Mouse (Mus musculus) ES-E14 (cell line): ENCODE data around the gene Tmem117. TPM values are rescaled to one million over a fixed set of nuclear protein-coding genes. Genes with fewer than 3 reads are reported as not detected.

Experiments
- DNase-seq: peaks from one replicate; pipeline ENCODE4 v3.0.0-alpha.2; 2013; ENCODE audit warnings: low read depth, low spot score
- H3K27ac ChIP-seq: 2 replicates; pipeline ENCODE4 v1.5.1; 2012; ENCODE audit warnings: low read depth, mild to moderate bottlenecking, low read length, moderate library complexity, mixed read lengths; ENCODE audit not compliant: poor library complexity, insufficient read depth, severe bottlenecking
- H3K36me3 ChIP-seq: 2 replicates; pipeline ENCODE4 v1.6.1; 2012; ENCODE audit warnings: mild to moderate bottlenecking, low read length, moderate library complexity, mixed read lengths; ENCODE audit not compliant: control insufficient read depth, poor library complexity, insufficient read depth, severe bottlenecking
- H3K4me1 ChIP-seq, 2 experiments: fragments of 150-350 bp in 1 of 2; sonication (generic) in 1 of 2; 2 replicates each; pipeline ENCODE4 v1.6.1; 2012; ENCODE audit warnings: low read length in 2 of 2, mild to moderate bottlenecking in 1 of 2, mixed read lengths in 1 of 2; ENCODE audit not compliant: control insufficient read depth in 2 of 2, insufficient read depth in 2 of 2, poor library complexity in 1 of 2
- H3K4me3 ChIP-seq, 2 experiments: fragments of 150-350 bp in 1 of 2; sonication (generic) in 1 of 2; 2 replicates each; pipeline ENCODE4 v1.5.1; 2012; ENCODE audit warnings: low read length in 2 of 2, low read depth in 1 of 2, mild to moderate bottlenecking in 1 of 2, mixed read lengths in 1 of 2; ENCODE audit not compliant: insufficient read depth in 1 of 2, poor library complexity in 1 of 2, severe bottlenecking in 1 of 2
- H3K9ac ChIP-seq: 2 replicates; pipeline ENCODE4 v1.6.1; 2012; ENCODE audit warnings: low read depth, mild to moderate bottlenecking, low read length, mixed read lengths; ENCODE audit not compliant: poor library complexity, insufficient read depth, severe bottlenecking
- H3K9me3 ChIP-seq: fragments of 150-350 bp; sonication (generic); 2 replicates; pipeline ENCODE4 v1.6.1; 2012; ENCODE audit warnings: low read depth, mild to moderate bottlenecking, low read length; ENCODE audit not compliant: control insufficient read depth, insufficient read depth
- CHD2 ChIP-seq: IDR thresholded peaks from 2 replicates; pipeline ENCODE4 v1.6.1; 2014; ENCODE audit warnings: mild to moderate bottlenecking, low read depth, low read length, inconsistent platforms
- HCFC1 ChIP-seq: IDR thresholded peaks from 2 replicates; pipeline ENCODE4 v1.6.1; 2012; ENCODE audit warnings: low read length, inconsistent platforms, borderline replicate concordance; ENCODE audit not compliant: insufficient read depth
- MAFK ChIP-seq: IDR thresholded peaks from 2 replicates; pipeline ENCODE4 v1.6.1; 2014; ENCODE audit warnings: mild to moderate bottlenecking, low read depth, low read length, inconsistent platforms; ENCODE audit not compliant: insufficient read depth
- ZC3H11A ChIP-seq: IDR thresholded peaks from 2 replicates; pipeline ENCODE4 v1.6.1; 2012; ENCODE audit warnings: low read depth, mild to moderate bottlenecking, inconsistent platforms, low read length, borderline replicate concordance
- ZNF384 ChIP-seq: IDR thresholded peaks from 2 replicates; pipeline ENCODE4 v1.6.1; 2012; ENCODE audit warnings: low read depth, low read length, inconsistent platforms
- in situ Hi-C, 2 experiments: fragments of 600-800 bp; cut with MboI; formaldehyde crosslinking; loops; one replicate each; pipeline ENCODE4 v1.15.1; 2025; ENCODE audit warnings: low sequenced_read_pairs in 2 of 2, inconsistent platforms in 1 of 2; ENCODE audit not compliant: unreplicated experiment in 2 of 2
- total RNA-seq: library from RNA; depleted of rRNA; stranded (reverse); fragments of 300-350 nt; gene quantifications from 2 replicates; pipeline ENCODE4 v1.2.3, GENCODE M21; 2012

Gene Tmem117
- total RNA-seq, 1 experiment = 0.71 TPM

DNA sequence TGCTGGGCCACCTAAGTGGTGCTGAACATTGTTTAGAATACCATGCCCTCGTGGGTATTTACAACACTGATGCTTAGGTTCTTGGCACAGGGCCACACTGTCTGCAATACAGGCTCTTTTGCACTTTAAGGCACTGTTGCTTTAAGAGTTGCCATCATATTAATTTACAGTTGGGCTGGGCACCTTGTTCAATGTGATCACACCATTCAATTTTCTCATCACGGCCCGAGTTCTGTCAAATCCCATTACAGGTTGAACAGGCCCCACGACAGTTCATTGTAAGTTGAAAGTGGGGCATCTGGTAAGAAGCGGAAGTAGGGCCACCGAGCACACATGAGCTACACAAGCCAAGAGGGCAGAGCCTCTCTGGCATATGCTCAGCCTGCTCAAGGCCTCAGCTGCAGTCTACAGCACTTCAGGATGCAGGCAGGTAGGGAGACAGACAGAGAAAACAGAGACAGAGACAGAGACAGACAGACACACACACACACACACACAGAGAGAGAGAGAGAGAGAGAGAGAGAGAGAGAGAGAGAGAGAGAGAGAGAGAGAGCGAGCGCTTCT, 478.3 kb downstream of the Tmem117 start:
- Histone ChIP-seq H3K36me3 (no peaks in the 10 kb centered on the region), H3K9me3 (no peaks in the 10 kb centered on the region), H3K27ac (no peak overlapping the region), H3K4me3 (no peak overlapping the region), H3K9ac (no peak overlapping the region), H3K4me1 (no peaks in the 10 kb centered on the region)
- in situ Hi-C loops = no loop called here
- no peak for DNase-seq
- TF ChIP-seq CHD2 (no peak), ZC3H11A (no peak), HCFC1 (no peak), ZNF384 (no peak), MAFK (no peak)

DNA sequence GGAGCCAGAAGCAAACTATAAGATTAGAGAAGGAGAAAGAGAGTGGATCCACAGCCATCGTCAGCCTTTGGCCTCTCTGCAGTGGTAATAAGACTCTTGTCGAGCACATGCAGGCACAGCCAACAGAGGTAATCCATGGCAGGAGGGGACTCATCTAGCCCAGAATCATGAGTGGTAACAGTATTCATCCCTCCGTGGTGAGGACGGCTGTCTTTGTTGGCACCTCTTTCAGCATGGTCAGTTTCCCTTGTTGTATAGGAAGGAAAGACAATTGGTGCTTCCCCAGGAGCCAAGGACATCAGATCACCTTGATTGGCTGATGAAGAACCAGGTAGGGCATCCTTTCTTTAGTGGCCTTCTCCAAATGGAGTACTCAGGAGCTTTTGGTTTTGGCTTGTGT, 479.6 kb downstream of the Tmem117 start:
- no peak overlapping the region for H3K4me3 ChIP-seq
- H3K36me3 ChIP-seq = no peaks in the 10 kb centered on the region
- no peak for DNase-seq
- no peaks in the 10 kb centered on the region for H3K4me1 ChIP-seq
- no peak overlapping the region for H3K9ac ChIP-seq
- in situ Hi-C loops = no loop called here
- TF ChIP-seq ZNF384 = no peak
- no peak for TF ChIP-seq CHD2
- TF ChIP-seq MAFK = no peak
- no peak for TF ChIP-seq ZC3H11A
- TF ChIP-seq HCFC1 = no peak
- H3K27ac ChIP-seq = no peak overlapping the region
- no peaks in the 10 kb centered on the region for H3K9me3 ChIP-seq

DNA sequence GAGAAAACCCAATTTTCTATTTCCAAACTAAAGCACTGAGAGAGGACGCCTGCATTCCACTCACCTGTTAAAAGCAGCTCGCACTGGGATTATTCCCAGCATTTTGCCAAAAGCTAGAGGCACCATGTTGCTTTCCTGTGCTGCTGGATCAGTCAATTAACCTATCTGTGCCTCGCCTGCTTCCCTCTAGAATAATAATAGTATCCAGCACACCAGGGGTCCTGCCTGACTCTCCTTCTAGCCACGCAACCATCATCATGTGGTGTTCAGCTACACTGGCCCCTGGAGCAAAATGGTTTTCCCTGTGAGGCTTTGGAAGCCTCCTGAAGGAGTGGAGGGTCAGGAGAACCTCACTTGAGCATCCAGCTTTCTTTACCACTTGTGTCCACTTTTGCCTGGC, 502.4 kb downstream of the Tmem117 start:
- Histone ChIP-seq H3K4me1 (peaks cover 0 to 2% of the 10 kb centered on the region in 2 experiments; a peak in 1 of 4 replicates), H3K4me3 (no peak overlapping the region), H3K9me3 (no peaks in the 10 kb centered on the region), H3K36me3 (no peaks in the 10 kb centered on the region), H3K9ac (no peak overlapping the region), H3K27ac (no peak overlapping the region)
- no peak for TF ChIP-seq ZC3H11A
- no peak for TF ChIP-seq ZNF384
- no peak for TF ChIP-seq CHD2
- no peak for TF ChIP-seq MAFK
- no peak for TF ChIP-seq HCFC1
- peak; percentile 6 for DNase-seq
- in situ Hi-C loops = no loop called here

DNA sequence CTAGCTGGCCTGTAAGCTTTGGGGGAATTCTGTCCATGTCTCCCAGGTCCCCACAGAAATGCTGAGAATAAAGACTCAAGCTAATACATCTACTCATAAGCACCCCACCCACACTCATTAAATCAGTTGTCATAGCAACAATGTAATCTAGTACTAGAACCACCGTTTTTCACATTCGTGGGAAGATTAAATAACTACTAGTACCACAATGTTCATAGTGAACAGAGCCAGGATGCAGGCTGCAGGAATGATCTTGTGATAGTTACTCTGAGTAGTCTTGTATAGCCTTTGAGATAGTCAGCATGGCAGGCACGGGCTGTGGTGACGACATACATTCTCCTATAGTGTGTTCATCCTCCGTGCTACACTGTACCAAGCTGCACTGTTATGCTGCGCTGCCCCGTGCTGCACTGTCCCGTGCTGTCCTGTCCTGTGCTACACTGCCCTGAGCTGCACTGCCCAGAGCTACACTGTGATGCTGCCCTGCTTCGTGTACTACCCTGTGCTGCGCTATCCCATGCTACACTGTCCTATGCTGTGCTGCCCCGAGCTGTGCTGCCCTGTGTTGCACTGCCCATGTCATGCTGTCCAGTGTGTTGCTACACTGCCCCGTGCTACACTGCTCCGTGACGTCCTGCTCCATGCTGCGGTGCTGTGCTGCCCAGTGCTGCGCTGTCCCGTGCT, 507.0 kb downstream of the Tmem117 start:
- no peak for DNase-seq
- no peak overlapping the region for H3K27ac ChIP-seq
- H3K9ac ChIP-seq = no peak overlapping the region
- no peaks in the 10 kb centered on the region for H3K9me3 ChIP-seq
- in situ Hi-C loops = no loop called here
- H3K4me1 ChIP-seq = peaks cover 0 to 2% of the 10 kb centered on the region in 2 experiments; a peak in 1 of 4 replicates
- no peaks in the 10 kb centered on the region for H3K36me3 ChIP-seq
- H3K4me3 ChIP-seq = no peak overlapping the region
- TF ChIP-seq ZNF384 = no peak
- no peak for TF ChIP-seq CHD2
- no peak for TF ChIP-seq ZC3H11A

DNA sequence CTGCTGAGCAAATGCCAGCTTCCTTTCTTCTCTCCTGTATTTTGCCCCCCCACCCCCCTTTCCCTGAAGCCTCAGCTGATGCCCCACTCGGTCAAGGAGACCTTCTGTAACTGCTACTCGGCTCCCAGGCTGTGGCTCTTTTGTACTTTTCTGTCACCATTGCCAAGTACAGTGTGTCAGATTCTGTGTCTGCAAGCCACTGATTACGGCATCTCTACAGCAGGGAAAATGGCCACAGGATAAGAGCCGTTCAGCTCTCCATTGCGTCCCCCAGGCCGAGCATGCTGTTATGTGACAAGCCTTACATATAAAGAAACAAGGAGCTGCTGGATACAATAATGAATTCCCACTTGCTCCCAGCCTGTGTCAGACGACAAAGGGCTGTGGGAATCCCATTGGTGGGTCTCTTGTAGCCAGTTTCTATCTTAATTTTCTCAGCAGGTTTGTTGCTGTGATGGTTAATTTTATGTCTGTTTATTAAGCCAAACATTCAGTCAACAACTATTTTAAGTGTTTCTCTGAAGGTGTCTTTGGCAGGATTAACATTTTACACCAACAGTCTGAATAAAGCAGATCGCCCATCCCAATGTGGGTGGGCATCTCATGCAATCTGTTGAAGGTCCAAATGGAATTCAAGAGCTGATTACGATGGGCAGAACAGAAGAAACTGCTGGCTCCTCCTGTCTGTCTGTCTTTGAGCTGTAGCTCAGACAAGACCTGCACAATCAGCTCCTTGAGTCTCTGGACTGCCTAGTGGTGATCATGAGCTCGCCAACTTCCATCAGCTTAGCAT, 508.2 kb downstream of the Tmem117 start:
- no peak overlapping the region for H3K9ac ChIP-seq
- no peak overlapping the region for H3K4me3 ChIP-seq
- no peaks in the 10 kb centered on the region for H3K36me3 ChIP-seq
- no peak for DNase-seq
- TF ChIP-seq HCFC1 (no peak), MAFK (no peak), ZNF384 (no peak), ZC3H11A (no peak), CHD2 (no peak)
- no peaks in the 10 kb centered on the region for H3K4me1 ChIP-seq
- no peaks in the 10 kb centered on the region for H3K9me3 ChIP-seq
- H3K27ac ChIP-seq = no peak overlapping the region
- in situ Hi-C loops = no loop called here
